Mouse (Mus musculus) CH12.LX (cell line): ENCODE results near the gene Myo9b. TPM values are rescaled to one million over a fixed set of nuclear protein-coding genes. Genes with fewer than 3 reads are reported as not detected.

Source experiments
- DNase-seq: peaks from one replicate; pipeline ENCODE4 v3.0.0-alpha.2; 2013; ENCODE audit errors: extremely low read depth
- H3K27ac ChIP-seq: 2 replicates; pipeline ENCODE4 v1.5.1; 2012; ENCODE audit warnings: low read depth, mild to moderate bottlenecking, control low read depth, moderate library complexity; ENCODE audit not compliant: insufficient read depth
- H3K27me3 ChIP-seq: replicated peaks from 2 replicates; pipeline ENCODE3; 2012; ENCODE audit warnings: inconsistent platforms
- H3K36me3 ChIP-seq, 2 experiments: replicated peaks in 1 of 2; 2 replicates each; pipeline versions ENCODE3 to v1.6.1; 2012; ENCODE audit warnings: inconsistent platforms in 1 of 2, low read length in 1 of 2, mild to moderate bottlenecking in 1 of 2, mixed read lengths in 1 of 2, moderate library complexity in 1 of 2; ENCODE audit not compliant: control insufficient read depth in 1 of 2, insufficient read depth in 1 of 2
- H3K4me1 ChIP-seq, 2 experiments: 2 replicates each; pipeline ENCODE4 v1.6.1; 2012; ENCODE audit warnings: inconsistent platforms in 1 of 2, moderate library complexity in 1 of 2; ENCODE audit not compliant: insufficient read depth in 2 of 2, control insufficient read depth in 1 of 2
- H3K4me2 ChIP-seq: 2 replicates; pipeline ENCODE4 v1.6.1; 2012; ENCODE audit warnings: low read depth, mild to moderate bottlenecking, control low read depth; ENCODE audit not compliant: poor library complexity, insufficient read depth, severe bottlenecking
- H3K4me3 ChIP-seq, 3 experiments: fragments of 150-350 bp in 1 of 3; sonication (generic) in 1 of 3; replicated peaks in 1 of 3; 2 replicates each; pipeline versions ENCODE3 to v1.5.1; 2011 to 2012; ENCODE audit warnings: low read depth in 2 of 3, low read length in 2 of 3, mild to moderate bottlenecking in 2 of 3, moderate library complexity in 2 of 3, control low read depth in 1 of 3, improper control_type of control experiment in 1 of 3, inconsistent platforms in 1 of 3, mixed read lengths in 1 of 3; ENCODE audit not compliant: poor library complexity in 1 of 3
- H3K79me2 ChIP-seq: replicated peaks from 2 replicates; pipeline ENCODE4 v1.6.1; 2012; ENCODE audit warnings: mild to moderate bottlenecking, moderate library complexity; ENCODE audit not compliant: control insufficient read depth, poor library complexity, insufficient read depth, severe bottlenecking; ENCODE audit errors: extremely low read depth
- H3K9ac ChIP-seq: 2 replicates; pipeline ENCODE4 v1.6.1; 2012; ENCODE audit warnings: low read depth, mild to moderate bottlenecking, control low read depth, moderate library complexity; ENCODE audit not compliant: insufficient read depth
- H3K9me3 ChIP-seq: replicated peaks from 2 replicates; pipeline ENCODE3; 2012; ENCODE audit warnings: low read length, inconsistent platforms, mixed read lengths
- CHD1 ChIP-seq: IDR thresholded peaks from 2 replicates; pipeline ENCODE4 v1.6.1; 2012; ENCODE audit warnings: low read depth, low read length, improper control_type of control experiment, inconsistent platforms
- CTCF ChIP-seq, 2 experiments: IDR thresholded peaks in 1 of 2; conservative IDR thresholded peaks in 1 of 2; 2 replicates each; pipeline ENCODE4 v1.5.1; 2011 to 2012; ENCODE audit warnings: low read depth in 2 of 2, low read length in 2 of 2, improper control_type of control experiment in 1 of 2, inconsistent platforms in 1 of 2, mild to moderate bottlenecking in 1 of 2, moderate library complexity in 1 of 2
- ELF1 ChIP-seq: IDR thresholded peaks from 2 replicates; pipeline ENCODE4 v1.6.1; 2014; ENCODE audit warnings: low read depth, mild to moderate bottlenecking, inconsistent platforms, low read length, improper control_type of control experiment
- HCFC1 ChIP-seq: IDR thresholded peaks from 2 replicates; pipeline ENCODE4 v1.6.1; 2012; ENCODE audit warnings: low read depth, mild to moderate bottlenecking, inconsistent platforms, low read length, improper control_type of control experiment
- MAFK ChIP-seq: IDR thresholded peaks from 2 replicates; pipeline ENCODE4 v1.6.1; 2011; ENCODE audit warnings: low read length, improper control_type of control experiment; ENCODE audit not compliant: insufficient replicate concordance
- MAZ ChIP-seq: IDR thresholded peaks from 2 replicates; pipeline ENCODE4 v1.6.1; 2012; ENCODE audit warnings: low read depth, mild to moderate bottlenecking, inconsistent platforms, low read length, improper control_type of control experiment, moderate library complexity
- PAX5 ChIP-seq: IDR thresholded peaks from 2 replicates; pipeline ENCODE4 v1.6.1; 2012; ENCODE audit warnings: low read length, inconsistent platforms, mixed read lengths
- SMC3 ChIP-seq: IDR thresholded peaks from 2 replicates; pipeline ENCODE4 v1.6.1; 2011; ENCODE audit warnings: low read depth, low read length, improper control_type of control experiment
- ZC3H11A ChIP-seq: IDR thresholded peaks from 2 replicates; pipeline ENCODE4 v1.6.1; 2012; ENCODE audit warnings: low read depth, mild to moderate bottlenecking, inconsistent platforms, low read length, improper control_type of control experiment
- dilution Hi-C: fragments of 300-500 bp; cut with MboI; formaldehyde crosslinking; loops from 2 replicates; pipeline ENCODE4 v1.14.3; 2020; ENCODE audit warnings: low sequenced_read_pairs; ENCODE audit not compliant: extremely low pct_unique_long_range_greater_than_20kb, extremely low pct_ligation_motif_present
- in situ Hi-C: fragments of 300-500 bp; cut with MboI; formaldehyde crosslinking; loops from 3 replicates; pipeline ENCODE4 v1.14.3; 2019; ENCODE audit warnings: low sequenced_read_pairs, low pct_ligation_motif_present, low pct_unique_long_range_greater_than_20kb, mixed read lengths
- polyA plus RNA-seq: library from polyadenylated mRNA; unstranded; fragments of >175 nt; gene quantifications from 2 replicates; pipeline ENCODE4 v1.2.1, GENCODE M21; 2012; ENCODE audit warnings: low read depth; ENCODE audit not compliant: insufficient read length
- total RNA-seq, 2 experiments: library from RNA; depleted of rRNA; stranded (reverse); fragments of 300-350 nt in 1 of 2; fragments of >200 nt in 1 of 2; gene quantifications; 2 replicates each; pipeline ENCODE4 v1.2.3; 2012 to 2014

Myo9b gene
- total and polyA plus RNA-seq, 3 experiments = 14.2 to 36.2 (median 29.0) TPM

DNA sequence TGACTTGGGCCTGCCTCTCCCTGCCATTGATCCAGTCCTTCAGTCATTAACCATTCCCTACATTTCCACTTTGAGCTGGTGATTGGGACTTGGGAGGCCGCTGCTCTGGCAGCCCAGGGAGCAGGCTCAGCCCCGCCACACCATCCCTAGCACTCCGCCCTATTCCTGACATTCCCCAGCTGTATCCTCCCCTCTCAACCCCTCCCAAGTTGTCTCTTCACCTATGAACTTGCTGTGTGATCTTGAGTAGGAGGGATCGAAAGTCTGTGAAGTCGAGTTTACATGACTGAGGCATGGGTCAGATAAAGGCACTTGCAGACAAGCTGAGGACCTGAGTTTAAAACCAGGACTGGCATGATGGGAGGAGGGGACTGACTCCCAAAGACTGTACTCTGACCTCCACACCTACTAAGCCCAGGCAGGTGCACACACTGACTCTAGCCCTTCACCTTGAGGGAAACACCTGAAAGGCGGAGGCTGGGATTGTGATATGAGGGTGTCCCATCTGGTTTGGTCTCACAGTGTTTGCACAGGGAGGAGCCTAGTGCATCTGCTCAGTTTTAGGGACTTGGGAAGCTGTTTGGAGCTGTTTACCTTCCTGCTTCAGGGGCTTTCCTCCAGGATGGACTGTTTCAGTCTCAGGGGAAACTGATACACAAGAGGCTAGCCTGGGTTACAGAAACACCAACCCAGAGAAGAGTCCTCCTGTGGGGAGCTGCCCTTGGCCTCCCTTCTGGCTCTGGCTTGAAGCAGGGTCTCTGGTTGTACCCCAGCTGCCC lies 130.8 kb downstream of the Myo9b start:
- TF ChIP-seq CTCF (conservative IDR thresholded peaks at IDR 0.05 in 1 of 2, IDR thresholded peaks at IDR 0.05 in 1 of 2; ENCODE audit: low read depth in 2 of 2, low read length in 2 of 2) = no peak
- TF ChIP-seq PAX5 = no peak
- TF ChIP-seq ZC3H11A = no peak
- TF ChIP-seq, all 38 proteins: peak for 0
- H3K79me2 ChIP-seq = peaks cover 7% of the 10 kb centered on the region; the same call in 1 of the 2 replicates
- H3K36me3 ChIP-seq = peaks cover 40 to 69% of the 10 kb centered on the region in 2 experiments
- no peak overlapping the region for H3K27ac ChIP-seq
- in situ Hi-C loops (no loop called here), dilution Hi-C loops (no loop called here)
- no peak overlapping the region for H3K4me3 ChIP-seq
- H3K27me3 ChIP-seq = no peaks in the 10 kb centered on the region
- H3K9me3 ChIP-seq = no peaks in the 10 kb centered on the region
- no peak overlapping the region for H3K9ac ChIP-seq
- DNase-seq = no peak
- peaks cover 9 to 36% of the 10 kb centered on the region in 2 experiments for H3K4me1 ChIP-seq
- H3K4me2 ChIP-seq = no peak overlapping the region

DNA sequence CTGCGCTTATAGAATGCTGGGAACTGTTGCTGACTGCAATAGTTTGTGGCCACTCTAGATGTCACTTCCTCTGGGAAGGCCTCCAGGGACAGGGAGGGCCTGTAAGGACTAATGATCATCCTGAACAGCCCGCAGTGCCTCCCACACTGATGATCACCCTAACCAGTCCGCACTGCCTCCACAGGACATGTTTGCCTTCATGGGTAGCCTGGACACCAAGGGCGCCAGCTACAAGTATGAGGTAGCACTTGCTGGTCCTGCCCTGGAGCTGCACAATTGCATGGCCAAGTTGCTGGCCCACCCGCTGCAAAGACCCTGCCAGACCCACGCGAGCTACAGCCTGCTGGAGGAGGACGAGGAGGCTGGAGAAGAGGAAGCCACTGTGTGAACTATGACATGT lies 131.5 kb downstream of the Myo9b start:
- no peak overlapping the region for H3K4me2 ChIP-seq
- no peaks in the 10 kb centered on the region for H3K9me3 ChIP-seq
- no peak for TF ChIP-seq MAZ
- no peak for TF ChIP-seq HCFC1
- no peak for TF ChIP-seq SMC3
- TF ChIP-seq CTCF (conservative IDR thresholded peaks at IDR 0.05 in 1 of 2, IDR thresholded peaks at IDR 0.05 in 1 of 2; ENCODE audit: low read depth in 2 of 2, low read length in 2 of 2) = no peak
- H3K79me2 ChIP-seq = peaks cover 7% of the 10 kb centered on the region; the same call in 1 of the 2 replicates
- H3K27me3 ChIP-seq = no peaks in the 10 kb centered on the region
- no peak for DNase-seq
- no peak overlapping the region for H3K9ac ChIP-seq
- no peak overlapping the region for H3K4me3 ChIP-seq
- H3K4me1 ChIP-seq = peaks cover 9 to 32% of the 10 kb centered on the region in 2 experiments
- no peak overlapping the region for H3K27ac ChIP-seq
- peaks cover 41 to 69% of the 10 kb centered on the region in 2 experiments for H3K36me3 ChIP-seq
- dilution Hi-C loops (no loop called here), in situ Hi-C loops (no loop called here)

DNA sequence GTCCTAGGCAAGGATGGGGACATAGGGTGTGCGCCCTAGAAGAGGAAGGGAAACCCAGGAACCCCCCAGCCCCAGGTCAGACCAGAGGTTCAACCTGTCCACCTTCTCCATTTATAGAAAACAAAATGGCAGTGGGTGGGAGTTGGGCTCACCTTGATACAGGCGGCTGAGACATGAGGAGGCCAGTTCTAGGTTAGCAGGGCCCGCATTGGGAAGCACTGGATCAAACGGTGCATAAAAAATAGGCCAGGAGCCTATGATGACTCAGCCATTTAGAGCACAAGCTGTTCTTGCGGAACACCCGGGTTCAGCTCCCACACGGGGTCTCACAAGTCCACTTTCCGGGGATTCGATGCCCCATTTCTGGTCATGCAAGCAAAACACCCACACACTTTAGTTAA lies 132.4 kb downstream of the Myo9b start:
- H3K4me3 ChIP-seq = peak overlapping the region; percentile 83 to 93 (median 90)
- DNase-seq = no peak

More for the DNA sequence above, 132.4 kb downstream of the Myo9b start:
- peak overlapping the region; percentile 79 for H3K9ac ChIP-seq
- peak overlapping the region; percentile 6; the same call in 1 of the 2 replicates for H3K27ac ChIP-seq
- H3K9me3 ChIP-seq = no peaks in the 10 kb centered on the region
- no peaks in the 10 kb centered on the region for H3K27me3 ChIP-seq
- in situ Hi-C loops = loop anchor here (5.0 kb wide), 1 partner anchor 33 kb away; the partner anchor contains the start of gene Ocel1
- dilution Hi-C loops = no loop called here
- H3K36me3 ChIP-seq = peaks cover 46 to 71% of the 10 kb centered on the region in 2 experiments
- TF ChIP-seq MAFK (peak; percentile 80; the same call in 1 of the 2 replicates), ELF1 (no peak), CHD1 (0 out of 2 replicates have a peak, but pooled peaks have one; percentile 20)
- H3K4me2 ChIP-seq = peak overlapping the region; percentile 72
- H3K79me2 ChIP-seq = peaks cover 7% of the 10 kb centered on the region; the same call in 1 of the 2 replicates
- H3K4me1 ChIP-seq = peaks cover 9 to 32% of the 10 kb centered on the region in 2 experiments
